Mouse (Mus musculus) cerebellum, adult 2 months (tissue): ENCODE measurements at regions not wholly inside any gene's neighbourhood (a gene's known extent, or its start where the extent isn't known, plus 50 kb on each side); places are given as distances from the start of the nearest gene placed in this dataset.

Experiments used
- DNase-seq, 2 experiments: peaks; one replicate each; pipeline ENCODE4 v3.0.0; 2021
- H3K27ac ChIP-seq: fragments of 200-500 bp; 2 replicates; pipeline ENCODE4 v1.5.1; 2012; ENCODE audit warnings: low read length, control low read depth, inconsistent platforms; ENCODE audit not compliant: insufficient read depth
- H3K27me3 ChIP-seq: fragments of 200-500 bp; 2 replicates; pipeline ENCODE4 v1.6.1; 2012; ENCODE audit warnings: inconsistent platforms, mild to moderate bottlenecking, low read length, moderate library complexity; ENCODE audit not compliant: control insufficient read depth, insufficient read depth
- H3K4me1 ChIP-seq: fragments of 200-500 bp; 2 replicates; pipeline ENCODE4 v1.6.1; 2011; ENCODE audit warnings: low read length; ENCODE audit not compliant: control insufficient read depth, insufficient read depth
- H3K4me3 ChIP-seq: fragments of 200-500 bp; replicated peaks from 2 replicates; pipeline ENCODE3; 2011; ENCODE audit warnings: mild to moderate bottlenecking, low read depth, low read length, control low read depth; ENCODE audit not compliant: insufficient read depth
- CTCF ChIP-seq: fragments of 200-500 bp; IDR thresholded peaks from 2 replicates; pipeline ENCODE4 v1.5.1; 2011; ENCODE audit warnings: low read depth, mild to moderate bottlenecking, control low read depth, low read length, moderate library complexity, borderline replicate concordance; ENCODE audit not compliant: insufficient read depth
- POLR2A ChIP-seq: fragments of 200-500 bp; IDR thresholded peaks from 2 replicates; pipeline ENCODE4 v1.6.1; 2011; ENCODE audit warnings: low read length, control low read depth, borderline replicate concordance; ENCODE audit not compliant: insufficient read depth
- WGBS: fragments of 180-500 bp; shearing (Covaris S2); methylation state at CpG from one replicate; pipeline ENCODE4 v1.1.7; 2018; 5-methylcytosine and 5-hydroxymethylcytosine counted together

DNA sequence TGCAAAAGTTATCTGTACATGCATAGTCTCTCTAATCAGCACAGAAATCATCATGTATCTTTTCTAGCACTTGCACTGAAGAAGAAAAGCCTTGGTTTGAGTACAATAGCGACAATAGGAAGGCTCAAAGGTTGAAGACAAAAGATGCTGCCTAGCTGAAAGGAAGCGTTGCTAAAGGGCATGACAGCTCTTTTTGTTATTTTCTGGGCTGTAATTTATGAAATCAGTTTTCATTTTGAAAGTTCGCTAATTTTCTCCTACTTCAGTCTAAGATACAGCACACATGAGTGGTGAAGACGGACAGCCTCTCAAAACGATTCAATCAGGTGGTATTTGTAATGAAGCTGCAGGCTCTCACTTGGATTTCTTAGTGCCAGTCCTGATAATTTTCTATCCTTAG, 124.4 kb upstream of the Zfp352 start:
- 22% methylated on average over 5 of the region's 5 CpGs for WGBS
- DNase-seq, result no peak
- no peak overlapping the region for H3K4me3 ChIP-seq
- TF ChIP-seq POLR2A (no peak), CTCF (no peak)
- no peaks in the 10 kb centered on the region for H3K27me3 ChIP-seq
- H3K27ac ChIP-seq, result no peak overlapping the region
- no peaks in the 10 kb centered on the region for H3K4me1 ChIP-seq

DNA sequence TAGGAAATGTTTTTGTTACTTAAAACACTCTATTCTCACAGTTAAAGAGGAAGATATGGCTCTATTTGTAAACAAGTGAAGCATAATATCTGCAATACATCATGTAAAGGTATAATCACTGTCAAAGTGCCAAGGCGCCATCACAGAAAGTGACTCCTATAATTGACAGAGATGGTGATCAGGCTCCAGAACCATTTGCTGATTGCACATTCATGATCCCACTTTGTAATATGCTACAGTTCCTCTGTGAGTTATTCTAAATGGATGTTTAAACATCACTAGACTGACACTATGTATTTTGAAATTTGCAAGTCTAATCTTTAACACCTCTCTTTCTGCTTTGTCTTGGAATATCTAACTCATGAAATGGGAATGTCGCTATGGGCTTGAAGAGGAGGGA, 109.8 kb upstream of the Zfp352 start:
- Histone ChIP-seq H3K27me3 (no peaks in the 10 kb centered on the region), H3K27ac (no peak overlapping the region), H3K4me3 (no peak overlapping the region), H3K4me1 (no peaks in the 10 kb centered on the region)
- DNase-seq, result no peak
- TF ChIP-seq POLR2A, result no peak
- no peak for TF ChIP-seq CTCF
- WGBS, result 94% methylated on average over 2 of the region's 2 CpGs

DNA sequence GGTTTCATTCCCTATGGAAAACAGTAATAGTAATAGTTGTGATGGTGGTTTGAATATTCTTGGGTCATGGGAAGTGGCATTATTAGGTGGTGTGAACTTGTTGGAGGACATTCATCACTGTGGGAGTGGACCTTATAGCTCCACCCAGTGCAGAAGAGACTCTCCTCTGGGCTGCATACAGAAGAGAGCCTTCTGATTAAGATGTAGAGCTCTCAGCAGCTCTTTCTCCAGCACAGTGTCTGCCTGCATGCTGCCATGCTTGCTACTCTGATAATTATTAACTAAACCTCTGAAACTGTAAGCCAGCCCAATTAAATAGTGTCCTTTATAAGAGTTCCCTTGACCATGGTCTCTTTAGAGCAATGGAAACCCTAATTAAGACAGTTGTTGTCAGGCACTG, 92.7 kb upstream of the Zfp352 start:
- Histone ChIP-seq H3K27ac (no peak overlapping the region), H3K4me3 (no peak overlapping the region), H3K4me1 (no peaks in the 10 kb centered on the region), H3K27me3 (no peaks in the 10 kb centered on the region)
- TF ChIP-seq CTCF, result no peak
- no peak for TF ChIP-seq POLR2A
- DNase-seq, result no peak

DNA sequence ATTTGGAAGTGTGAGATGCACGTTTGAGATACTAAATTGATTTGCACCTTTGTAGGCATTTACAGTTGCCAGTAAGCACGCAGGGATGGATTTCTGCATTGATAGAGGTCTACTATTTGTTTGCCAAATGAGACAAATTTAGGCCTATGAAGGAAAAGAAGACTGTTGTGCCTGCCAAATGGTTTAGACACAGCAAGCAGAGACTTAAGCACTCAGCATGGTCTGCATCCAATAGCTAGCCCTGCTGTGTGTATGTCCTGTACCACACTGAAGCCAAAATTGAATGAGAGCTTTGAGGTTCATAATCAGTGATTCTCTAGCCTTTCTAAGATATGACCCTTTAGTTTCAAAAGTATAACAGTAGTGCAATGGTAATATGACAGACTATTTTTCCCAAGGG, 74.5 kb upstream of the Zfp352 start:
- peak in 1 of 2 experiments; percentile 6 for DNase-seq
- TF ChIP-seq POLR2A, result no peak
- no peak for TF ChIP-seq CTCF
- H3K4me3 ChIP-seq, result no peak overlapping the region
- no peaks in the 10 kb centered on the region for H3K27me3 ChIP-seq
- no peak overlapping the region for H3K27ac ChIP-seq
- WGBS, result 7% methylated on average over 2 of the region's 2 CpGs
- no peaks in the 10 kb centered on the region for H3K4me1 ChIP-seq
